Mouse (Mus musculus) CD4-positive naive resting alpha-beta T cell, adult 57 days (primary cell): ENCODE results near the gene Nipsnap3b. TPM values are rescaled to one million over a fixed set of nuclear protein-coding genes. Genes with fewer than 3 reads are reported as not detected.

Experiments used
- total RNA-seq: library from RNA; stranded (reverse); gene quantifications from one replicate; pipeline ENCODE4 v1.2.4, GENCODE M21; 2023

Nipsnap3b gene
- total RNA-seq: 36.7 TPM

GRCm38 (mm10) chr4:53011732-53012361 lies at the start of gene Nipsnap3b:
Nipsnap3b (plus strand) TSS chr4:53011880.

GRCm38 (mm10) chr4:52964247-52964646 lies 47.4 kb upstream of the Nipsnap3b start, which contains the start of gene Olfr270:
Olfr270 (plus strand) TSS chr4:52964547.

GRCm38 (mm10) chr4:52989248-52989647 lies 22.4 kb upstream of the Nipsnap3b start, which contains the start of gene Nipsnap3a:
Nipsnap3a (plus strand) TSS chr4:52989272.

Other genes starting within 250 kb of the Nipsnap3b start
- gene Olfr275, start 197.3 kb upstream of the Nipsnap3b start, total RNA-seq: not detected
- not detected for gene Olfr273, start 152.6 kb upstream of the Nipsnap3b start, total RNA-seq
- not detected for gene Olfr272, start 92.7 kb upstream of the Nipsnap3b start, total RNA-seq
- gene Olfr270, start 47.3 kb upstream of the Nipsnap3b start, total RNA-seq: not detected
- gene Nipsnap3a, start 22.6 kb upstream of the Nipsnap3b start, total RNA-seq: not detected
- gene Abca1, start 148.0 kb downstream of the Nipsnap3b start, total RNA-seq: 17.1 TPM